Mouse (Mus musculus): Measurements from ENCODE around the gene Olfm2. TPM values are rescaled to one million over a fixed set of nuclear protein-coding genes. Genes with fewer than 3 reads are reported as not detected.

Gene Olfm2
- polyA plus RNA-seq, 1 experiment: 162 TPM

DNA sequence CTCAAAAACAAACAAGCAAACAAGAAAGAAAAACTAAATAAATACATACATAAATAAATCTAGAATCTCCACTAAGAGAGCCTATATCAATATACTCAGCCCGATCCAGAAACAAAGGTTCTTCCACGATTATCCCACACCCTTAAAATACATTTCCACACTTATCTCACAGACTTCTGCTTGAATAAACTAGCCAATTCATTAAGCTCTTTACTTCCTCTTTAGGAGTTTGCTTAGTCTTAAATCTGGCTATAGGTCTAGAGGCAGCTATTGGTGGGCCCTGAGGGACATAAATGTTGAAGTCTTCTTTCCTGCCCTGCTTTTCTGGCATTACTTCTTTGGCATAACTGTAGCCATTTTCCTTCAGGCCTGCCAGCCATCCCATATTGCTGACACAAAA lies 114.8 kb downstream of the Olfm2 start:
- TF ChIP-seq POLR2A (IDR thresholded peaks at IDR 0.05; ENCODE audit: borderline replicate concordance, extremely low read depth, insufficient read depth, insufficient read length, poor library complexity, severe bottlenecking): no peak
- TF ChIP-seq CTCF (IDR thresholded peaks at IDR 0.05; ENCODE audit: borderline replicate concordance, extremely low read depth, insufficient read depth, insufficient read length): no peak

More for the DNA sequence above, 114.8 kb downstream of the Olfm2 start:
- no peak for DNase-seq (ENCODE audit: low read depth)

Other genes with a start within 250 kb of the Olfm2 start
- 50.5 and 56.4 TPM in 2 replicates for gene Zfp266, start 224.9 kb downstream of the Olfm2 start, polyA plus RNA-seq (2012; rRNA removed)
- gene Zfp846, start 165.1 kb downstream of the Olfm2 start, polyA plus RNA-seq (2012; rRNA removed): 22.5 and 26.5 TPM in 2 replicates
- 360 and 463 TPM in 2 replicates for gene Ubl5, start 103.5 kb downstream of the Olfm2 start, polyA plus RNA-seq (2012; rRNA removed)
- 34.7 and 40.0 TPM in 2 replicates for gene Fbxl12, start 101.6 kb downstream of the Olfm2 start, polyA plus RNA-seq (2012; rRNA removed)
- gene Pin1, start 94.3 kb downstream of the Olfm2 start, polyA plus RNA-seq (2012; rRNA removed): 34.4 and 41.6 TPM in 2 replicates
- gene Col5a3, start 68.7 kb upstream of the Olfm2 start, polyA plus RNA-seq (2012; rRNA removed): 0.85 and 1.2 TPM in 2 replicates
- not detected in 2 replicates for gene Rdh8, start 72.2 kb upstream of the Olfm2 start, polyA plus RNA-seq (2012; rRNA removed)
- gene A230050P20Rik, start 122.3 kb upstream of the Olfm2 start, polyA plus RNA-seq (2012; rRNA removed): 6.6 and 8.7 TPM in 2 replicates
- gene Angptl6, start 133.4 kb upstream of the Olfm2 start, polyA plus RNA-seq (2012; rRNA removed): 11.7 and 13.9 TPM in 2 replicates
- 73.8 and 96.8 TPM in 2 replicates for gene Ppan, start 141.8 kb upstream of the Olfm2 start, polyA plus RNA-seq (2012; rRNA removed)
- 144 and 152 TPM in 2 replicates for gene Eif3g, start 152.3 kb upstream of the Olfm2 start, polyA plus RNA-seq (2012; rRNA removed)
- 90.1 and 103 TPM in 2 replicates for gene Dnmt1, start 213.5 kb upstream of the Olfm2 start, polyA plus RNA-seq (2012; rRNA removed)
- 4.7 and 6.0 TPM in 2 replicates for gene S1pr2, start 230.4 kb upstream of the Olfm2 start, polyA plus RNA-seq (2012; rRNA removed)